In genomic region chr9:59959276-59959675, GRCm38 (mm10) we compare ENCODE assay signal across 7 mouse cellular contexts. TPM values are rescaled to one million over a fixed set of nuclear protein-coding genes. Genes with fewer than 3 reads are reported as not detected.
DNase-seq lines count a peak whose midpoint lies in the region; ATAC-seq and TF ChIP-seq lines count a peak whose summit lies in the region.

No protein-coding gene starts in this region.

- H3K36me3 ChIP-seq in midbrain, embryonic 11.5 days (ENCODE audit: control insufficient read depth, insufficient read depth, low read length) = no peaks in the 10 kb centered on the region

- 3% methylated on average over 8 of the region's 8 CpGs for WGBS in midbrain, embryonic 11.5 days

- no peak overlapping the region for H3K27ac ChIP-seq in left cerebral cortex, adult 2 months
- H3K27ac ChIP-seq in midbrain, embryonic 11.5 days (ENCODE audit: low read depth, low read length) = no peak overlapping the region

- no peaks in the 10 kb centered on the region for H3K9me3 ChIP-seq in midbrain, embryonic 11.5 days (ENCODE audit: control insufficient read depth, low read length)

- H3K27me3 ChIP-seq in midbrain, embryonic 11.5 days (ENCODE audit: control insufficient read depth, insufficient read depth, low read length) = no peaks in the 10 kb centered on the region

- H3K4me2 ChIP-seq in midbrain, embryonic 11.5 days = no peak overlapping the region

- H3K9ac ChIP-seq in midbrain, embryonic 11.5 days (ENCODE audit: low read length) = no peak overlapping the region

- DNase-seq in ZHBTc4 (ENCODE audit: low read depth, low spot score) = peak; percentile 98
- peak; percentile 89 to 93 for DNase-seq in cerebellum, postnatal 10 days
- peak; percentile 81 for DNase-seq in gastrocnemius, adult 18-20 months (ENCODE audit: low spot score)
- peak; percentile 99 for DNase-seq in hindlimb bud, embryonic 11.5 days (ENCODE audit: extremely low spot score, low read depth, low spot score)
- DNase-seq in left cerebral cortex, adult 2 months (ENCODE audit: extremely low spot score in 1 of 2, low spot score in 2 of 2) = peak; percentile 61 to 63
- DNase-seq in midbrain, embryonic 11.5 days (ENCODE audit: low spot score, missing footprints) = peak; percentile 100
- DNase-seq in spleen, adult 12 weeks (ENCODE audit: low spot score) = peak; percentile 28

- intact Hi-C loops in left cerebral cortex, adult 2 months (cut with DNase I) = loop anchor here (1.0 to 10.0 kb wide), 3 partner anchors 30 to 278 kb away; no protein-coding TSS in a partner anchor

- TF ChIP-seq CTCF in left cerebral cortex, adult 2 months (IDR thresholded peaks at IDR 0.05) = peak; percentile 93

- no peaks in the 10 kb centered on the region for H3K4me1 ChIP-seq in midbrain, embryonic 11.5 days (ENCODE audit: control insufficient read depth, insufficient read depth, low read length)

- no peak overlapping the region for H3K4me3 ChIP-seq in left cerebral cortex, adult 2 months
- no peak overlapping the region for H3K4me3 ChIP-seq in midbrain, embryonic 11.5 days (ENCODE audit: low read depth, low read length)

- ATAC-seq in midbrain, embryonic 11.5 days (ENCODE audit: low FRiP score) = peak; percentile 65

RNA-seq across cellular contexts. Expression of gene Nr2e3, which starts 1.2 kb away (rescaled TPM):
- not detected for total RNA-seq in gastrocnemius, adult 18-20 months (2021)
- not detected for total RNA-seq in left cerebral cortex, adult 2 months (2021)
- not detected in 2 replicates for polyA plus RNA-seq in midbrain, embryonic 11.5 days (2014; fragmentation: Nextera tagmentation; extraction: Ambion mirVana)

Comparison
In these comparisons a context has a peak if more than half of its experiments do, and no peak if none do; other contexts are left out.
1. DNase-seq: peak in every context shown above with its lines; median percentile 100 in midbrain, embryonic 11.5 days; 99 in hindlimb bud, embryonic 11.5 days; 98 in ZHBTc4; 91 in cerebellum, postnatal 10 days; 81 in gastrocnemius, adult 18-20 months; 62 in left cerebral cortex, adult 2 months; 28 in spleen, adult 12 weeks.